Mouse (Mus musculus) myocyte (in vitro differentiated cells): Measurements from ENCODE around the gene Dvl1.

Experiments used
- POLR2A ChIP-seq: IDR thresholded peaks from one replicate; pipeline ENCODE4 v1.6.1; 2011; ENCODE audit warnings: low read depth, mild to moderate bottlenecking, control low read depth, moderate library complexity; ENCODE audit not compliant: insufficient read length
- TCF12 ChIP-seq: IDR thresholded peaks from one replicate; pipeline ENCODE4 v1.6.1; 2011; ENCODE audit warnings: mild to moderate bottlenecking, control low read depth; ENCODE audit not compliant: poor library complexity, insufficient read depth, severe bottlenecking

GRCm38 (mm10) chr4:155849391-155849790 is 2.2 kb downstream of the Dvl1 start:
- TF ChIP-seq POLR2A (no peak), TCF12 (no peak)
